Mouse (Mus musculus) neural tube, embryonic 11.5 days (tissue): ENCODE results near the gene Lmna. TPM values are rescaled to one million over a fixed set of nuclear protein-coding genes. Genes with fewer than 3 reads are reported as not detected.

Experiments used
- ATAC-seq: fragments of 200-750 bp; cut with Nextera tagmentation; 2 replicates; pipeline ENCODE4 v1.8.0; 2017; ENCODE audit warnings: moderate number of reproducible peaks, mild to moderate bottlenecking, moderate TSS enrichment, moderate library complexity; ENCODE audit not compliant: insufficient read depth, low FRiP score, low TSS enrichment
- DNase-seq: peaks from one replicate; pipeline ENCODE4 v3.0.0-alpha.2; 2015; ENCODE audit warnings: low spot score
- H3K27ac ChIP-seq: fragments of 300-500 bp; sonication (generic); 2 replicates; pipeline ENCODE4 v1.5.1; 2014; ENCODE audit warnings: low read depth, mild to moderate bottlenecking, low read length
- H3K27me3 ChIP-seq: fragments of 300-500 bp; sonication (generic); 2 replicates; pipeline ENCODE4 v1.6.1; 2014; ENCODE audit warnings: mild to moderate bottlenecking, low read length, mixed read lengths; ENCODE audit not compliant: control insufficient read depth, insufficient read depth
- H3K36me3 ChIP-seq: fragments of 300-500 bp; sonication (generic); 2 replicates; pipeline ENCODE4 v1.6.1; 2014; ENCODE audit warnings: mild to moderate bottlenecking, low read length, moderate library complexity, mixed read lengths; ENCODE audit not compliant: control insufficient read depth, insufficient read depth
- H3K4me1 ChIP-seq: fragments of 300-500 bp; sonication (generic); 2 replicates; pipeline ENCODE4 v1.6.1; 2014; ENCODE audit warnings: low read length, mixed read lengths; ENCODE audit not compliant: control insufficient read depth, insufficient read depth
- H3K4me2 ChIP-seq: fragments of 300-500 bp; sonication (generic); 2 replicates; pipeline ENCODE4 v1.6.1; 2014; ENCODE audit warnings: low read depth, mild to moderate bottlenecking, moderate library complexity
- H3K4me3 ChIP-seq: fragments of 300-500 bp; sonication (generic); 2 replicates; pipeline ENCODE4 v1.5.1; 2014; ENCODE audit warnings: low read depth, low read length
- H3K9ac ChIP-seq: fragments of 300-500 bp; sonication (generic); 2 replicates; pipeline ENCODE4 v1.6.1; 2014; ENCODE audit warnings: mild to moderate bottlenecking, low read length
- H3K9me3 ChIP-seq: fragments of 300-500 bp; sonication (generic); 2 replicates; pipeline ENCODE4 v1.6.1; 2016; ENCODE audit warnings: low read length; ENCODE audit not compliant: control insufficient read depth
- WGBS: fragments of 180-500 bp; shearing (Covaris S2); extraction: QIAGEN DNeasy Blood & Tissue Kit; methylation state at CpG from one replicate; pipeline ENCODE4 v1.1.7; 2014; 5-methylcytosine and 5-hydroxymethylcytosine counted together
- polyA plus RNA-seq: library from polyadenylated mRNA; unstranded; fragments of >200 nt; fragmentation: Nextera tagmentation; extraction: Ambion mirVana; gene quantifications from 2 replicates; pipeline ENCODE4 v1.2.1, GENCODE M21; 2014

The Lmna gene
- polyA plus RNA-seq, 1 experiment from 2014 or later: 17.4 TPM

GRCm38 (mm10) chr3:88479163-88479562 lies 30.6 kb downstream of the Lmna start:
- H3K9me3 ChIP-seq: no peaks in the 10 kb centered on the region
- H3K4me3 ChIP-seq: no peak overlapping the region
- H3K9ac ChIP-seq: no peak overlapping the region
- no peak for DNase-seq
- 58% methylated on average over 3 of the region's 3 CpGs for WGBS
- H3K4me1 ChIP-seq: no peaks in the 10 kb centered on the region
- H3K4me2 ChIP-seq: no peak overlapping the region
- H3K36me3 ChIP-seq: no peaks in the 10 kb centered on the region
- no peak overlapping the region for H3K27ac ChIP-seq
- ATAC-seq: no peak
- H3K27me3 ChIP-seq: peaks cover 20% of the 10 kb centered on the region

GRCm38 (mm10) chr3:88477735-88478134 lies 32.0 kb downstream of the Lmna start:
- Histone ChIP-seq H3K27ac (no peak overlapping the region), H3K4me2 (no peak overlapping the region), H3K4me1 (no peaks in the 10 kb centered on the region), H3K36me3 (no peaks in the 10 kb centered on the region), H3K27me3 (peaks cover 7% of the 10 kb centered on the region; the same call in 1 of the 2 replicates), H3K9ac (no peak overlapping the region), H3K9me3 (no peaks in the 10 kb centered on the region), H3K4me3 (no peak overlapping the region)
- ATAC-seq: peak; percentile 45; the same call in 1 of the 2 replicates
- DNase-seq: peak; percentile 87
- WGBS: 4% methylated on average over 8 of the region's 8 CpGs

GRCm38 (mm10) chr3:88476403-88476802 lies 33.4 kb downstream of the Lmna start:
- Histone ChIP-seq H3K4me2 (no peak overlapping the region), H3K9me3 (no peaks in the 10 kb centered on the region), H3K36me3 (no peaks in the 10 kb centered on the region), H3K27ac (no peak overlapping the region), H3K27me3 (peaks cover 1% of the 10 kb centered on the region; the same call in 1 of the 2 replicates), H3K9ac (no peak overlapping the region), H3K4me3 (no peak overlapping the region), H3K4me1 (no peaks in the 10 kb centered on the region)
- WGBS: 69% methylated on average over 6 of the region's 6 CpGs
- DNase-seq: no peak
- no peak for ATAC-seq

GRCm38 (mm10) chr3:88473571-88473970 lies 36.2 kb downstream of the Lmna start:
- ATAC-seq: no peak
- 90% methylated on average over 1 of the region's 1 CpGs for WGBS
- no peak for DNase-seq

GRCm38 (mm10) chr3:88473020-88473419 lies 36.7 kb downstream of the Lmna start:
- Histone ChIP-seq H3K27me3 (no peaks in the 10 kb centered on the region), H3K4me3 (no peak overlapping the region), H3K36me3 (no peaks in the 10 kb centered on the region), H3K9me3 (peaks cover 4% of the 10 kb centered on the region; the same call in 1 of the 2 replicates), H3K4me2 (no peak overlapping the region), H3K4me1 (no peaks in the 10 kb centered on the region), H3K9ac (no peak overlapping the region), H3K27ac (no peak overlapping the region)
- peak; percentile 51 for DNase-seq
- WGBS: 42% methylated on average over 5 of the region's 5 CpGs
- ATAC-seq: no peak

More at GRCm38 (mm10) chr3:88473571-88473970, 36.2 kb downstream of the Lmna start:
- Histone ChIP-seq H3K4me1 (no peaks in the 10 kb centered on the region), H3K9me3 (peaks cover 4% of the 10 kb centered on the region; the same call in 1 of the 2 replicates), H3K9ac (no peak overlapping the region), H3K4me3 (no peak overlapping the region), H3K36me3 (no peaks in the 10 kb centered on the region), H3K4me2 (no peak overlapping the region), H3K27ac (no peak overlapping the region), H3K27me3 (no peaks in the 10 kb centered on the region)

- no peak overlapping the region for H3K4me3 ChIP-seq
- no peak overlapping the region for H3K4me2 ChIP-seq
- H3K9ac ChIP-seq: no peak overlapping the region
- peaks cover 4% of the 10 kb centered on the region; the same call in 1 of the 2 replicates for H3K9me3 ChIP-seq
- no peaks in the 10 kb centered on the region for H3K27me3 ChIP-seq
- no peaks in the 10 kb centered on the region for H3K36me3 ChIP-seq
- WGBS: 29% methylated on average over 10 of the region's 10 CpGs
- no peak overlapping the region for H3K27ac ChIP-seq
- ATAC-seq (no peak), DNase-seq (no peak)
- H3K4me1 ChIP-seq: no peaks in the 10 kb centered on the region
Measured at GRCm38 (mm10) chr3:88470943-88471479, 38.7 kb downstream of the Lmna start.

- WGBS: 82% methylated on average over 2 of the region's 2 CpGs
- no peaks in the 10 kb centered on the region for H3K4me1 ChIP-seq
- no peaks in the 10 kb centered on the region for H3K27me3 ChIP-seq
- no peaks in the 10 kb centered on the region for H3K36me3 ChIP-seq
- H3K4me2 ChIP-seq: no peak overlapping the region
- no peak overlapping the region for H3K4me3 ChIP-seq
- H3K27ac ChIP-seq: no peak overlapping the region
- DNase-seq: no peak
- H3K9ac ChIP-seq: no peak overlapping the region
- no peak for ATAC-seq
- peaks cover 4% of the 10 kb centered on the region; the same call in 1 of the 2 replicates for H3K9me3 ChIP-seq
Measured at GRCm38 (mm10) chr3:88469466-88469865, 40.3 kb downstream of the Lmna start.

GRCm38 (mm10) chr3:88467116-88467824 lies 42.5 kb downstream of the Lmna start:
- ATAC-seq: peak; percentile 55; the same call in 1 of the 2 replicates
- no peak overlapping the region; the same call in 1 of the 2 replicates for H3K9ac ChIP-seq
- DNase-seq: peak; percentile 90
- H3K4me1 ChIP-seq: no peaks in the 10 kb centered on the region
- H3K4me3 ChIP-seq: no peak overlapping the region
- H3K27ac ChIP-seq: no peak overlapping the region
- no peaks in the 10 kb centered on the region for H3K36me3 ChIP-seq
- H3K9me3 ChIP-seq: peaks cover 4% of the 10 kb centered on the region; the same call in 1 of the 2 replicates
- WGBS: 33% methylated on average over 16 of the region's 16 CpGs
- no peak overlapping the region for H3K4me2 ChIP-seq
- H3K27me3 ChIP-seq: no peaks in the 10 kb centered on the region

- DNase-seq: no peak
- Histone ChIP-seq H3K4me2 (no peak overlapping the region), H3K27me3 (no peaks in the 10 kb centered on the region), H3K9ac (no peak overlapping the region), H3K36me3 (no peaks in the 10 kb centered on the region), H3K27ac (no peak overlapping the region), H3K4me3 (no peak overlapping the region), H3K4me1 (no peaks in the 10 kb centered on the region), H3K9me3 (peaks cover 4% of the 10 kb centered on the region; the same call in 1 of the 2 replicates)
- no peak for ATAC-seq
- 92% methylated on average over 2 of the region's 2 CpGs for WGBS
Measured at GRCm38 (mm10) chr3:88465127-88465526, 44.6 kb downstream of the Lmna start.
